Mouse (Mus musculus) brain, embryonic 14.5 days (tissue): ENCODE measurements around the gene 4930435E12Rik. TPM values are rescaled to one million over a fixed set of nuclear protein-coding genes. Genes with fewer than 3 reads are reported as not detected.

Experiments
- DNase-seq: peaks from one replicate; pipeline ENCODE4 v3.0.0-alpha.2; 2011; ENCODE audit warnings: low read depth
- CTCF ChIP-seq: fragments of 200-500 bp; IDR thresholded peaks from 2 replicates; pipeline ENCODE4 v1.5.1; 2012; ENCODE audit warnings: inconsistent platforms, mild to moderate bottlenecking, moderate library complexity, borderline replicate concordance; ENCODE audit not compliant: insufficient read depth, insufficient read length; ENCODE audit errors: extremely low read depth
- POLR2A ChIP-seq: fragments of 200-500 bp; IDR thresholded peaks from 2 replicates; pipeline ENCODE4 v1.6.1; 2012; ENCODE audit warnings: mild to moderate bottlenecking, inconsistent platforms, borderline replicate concordance; ENCODE audit not compliant: poor library complexity, insufficient read depth, insufficient read length, severe bottlenecking; ENCODE audit errors: extremely low read depth
- polyA plus RNA-seq: library from polyadenylated mRNA; depleted of rRNA; stranded (reverse); fragments of >200 nt; gene quantifications from 2 replicates; pipeline ENCODE4 v1.2.3, GENCODE M21; 2012; rRNA removed

The 4930435E12Rik gene
- polyA plus RNA-seq, 1 experiment: not detected

DNA sequence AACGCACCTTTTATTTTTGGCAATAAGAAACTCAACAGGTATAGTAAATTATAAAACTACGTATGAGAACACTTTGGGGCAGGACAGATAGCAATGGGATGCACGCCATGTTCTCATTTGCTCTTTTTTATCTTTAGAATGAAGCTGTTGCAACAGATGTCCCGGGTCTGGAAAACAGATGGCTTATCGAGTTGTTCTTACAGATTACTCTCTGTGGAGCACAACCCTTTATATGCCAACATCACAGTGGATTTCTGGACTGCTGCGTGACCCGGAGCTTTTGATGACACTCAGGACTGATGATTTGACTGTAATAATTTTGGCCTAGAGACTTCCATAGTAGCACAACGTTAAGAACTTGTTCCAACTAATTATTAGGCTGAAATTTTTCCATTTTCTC is 60.8 kb downstream of the 4930435E12Rik start:
- peak; percentile 25 for DNase-seq
- TF ChIP-seq POLR2A (no peak), CTCF (no peak)

DNA sequence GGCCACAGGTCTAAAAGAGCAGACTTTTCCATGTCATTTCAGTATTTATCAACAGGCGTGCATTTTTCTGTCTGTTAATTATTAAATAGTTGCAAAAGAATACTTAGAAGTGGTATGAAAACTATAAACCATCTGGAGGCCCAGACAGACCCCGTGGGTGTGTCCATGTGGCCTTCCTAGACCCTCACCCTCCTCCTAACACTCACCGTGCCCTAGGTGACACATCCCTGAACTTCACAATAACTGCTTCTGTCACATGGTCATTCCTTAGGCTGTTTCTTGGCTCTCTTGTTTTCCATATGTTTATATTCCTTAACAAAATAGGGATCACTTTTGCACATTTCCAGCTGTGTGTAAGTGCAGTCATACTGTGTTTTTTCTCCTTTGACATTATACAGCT is 61.9 kb downstream of the 4930435E12Rik start:
- no peak for DNase-seq
- TF ChIP-seq CTCF (no peak), POLR2A (no peak)

DNA sequence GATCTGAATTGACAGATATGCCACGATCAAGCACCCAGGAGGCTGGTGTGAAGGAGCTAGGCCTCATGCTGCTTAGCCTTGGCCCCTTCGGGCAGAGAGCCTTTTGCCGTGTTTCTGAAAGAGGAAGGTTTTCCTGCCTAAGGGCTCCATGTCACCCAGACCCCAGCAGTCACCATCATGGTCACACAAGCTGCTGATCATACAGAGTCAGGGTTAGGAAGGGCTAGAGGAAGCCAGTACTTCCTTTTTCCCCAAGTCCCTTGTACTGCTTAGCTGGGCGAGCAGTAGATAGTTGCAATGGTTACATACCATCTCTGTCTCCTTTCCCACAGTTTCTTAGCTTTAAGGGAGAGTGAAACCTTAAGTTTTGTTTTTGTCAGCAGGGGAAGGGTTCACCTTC is 65.0 kb downstream of the 4930435E12Rik start:
- DNase-seq: no peak
- TF ChIP-seq POLR2A (no peak), CTCF (no peak)

DNA sequence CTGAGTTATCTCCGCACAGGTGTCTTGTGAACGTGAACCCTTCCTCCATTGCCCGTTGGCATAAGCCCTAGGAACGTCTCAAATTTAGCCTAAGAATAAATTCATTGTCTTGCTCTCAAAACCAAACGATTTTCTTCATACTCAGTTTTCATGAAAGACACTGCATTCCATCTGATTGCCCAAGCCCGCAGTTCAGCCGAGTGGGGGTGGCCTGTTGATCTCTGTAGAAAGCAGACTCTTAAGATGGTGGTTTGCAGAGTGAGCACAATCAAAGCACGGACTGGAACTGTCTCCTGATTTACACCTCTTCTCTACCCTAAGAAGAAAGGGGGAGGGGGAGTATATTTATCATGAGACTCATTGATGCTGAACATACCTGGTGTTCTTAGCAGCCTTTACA is 66.1 kb downstream of the 4930435E12Rik start:
- DNase-seq: no peak
- TF ChIP-seq POLR2A (no peak), CTCF (no peak)

Other genes with a start within 250 kb of the 4930435E12Rik start
- 3.2 and 7.0 TPM in 2 replicates for gene Arhgap31, start 115.5 kb downstream of the 4930435E12Rik start, polyA plus RNA-seq
- 14.1 and 18.8 TPM in 2 replicates for gene B4galt4, start 86.5 kb downstream of the 4930435E12Rik start, polyA plus RNA-seq
- 1.3 and 2.7 TPM in 2 replicates for gene Upk1b, start 28.4 kb downstream of the 4930435E12Rik start, polyA plus RNA-seq
- gene Igsf11, start 63.9 kb upstream of the 4930435E12Rik start, polyA plus RNA-seq: 6.4 and 8.1 TPM in 2 replicates